Mouse (Mus musculus) liver, embryonic 11.5 days (tissue): ENCODE results near the gene Pdgfa. TPM values are rescaled to one million over a fixed set of nuclear protein-coding genes. Genes with fewer than 3 reads are reported as not detected.

Source experiments
- ATAC-seq: fragments of 200-750 bp; cut with Nextera tagmentation; replicated peaks from 2 replicates; pipeline ENCODE4 v1.8.0; 2017; ENCODE audit warnings: moderate number of reproducible peaks, mild to moderate bottlenecking, moderate TSS enrichment, moderate library complexity; ENCODE audit not compliant: low FRiP score
- DNase-seq: peaks from one replicate; pipeline ENCODE4 v3.0.0-alpha.2; 2017; ENCODE audit warnings: low spot score
- H3K27ac ChIP-seq: fragments of 300-500 bp; sonication (generic); 2 replicates; pipeline ENCODE4 v1.5.1; 2014; ENCODE audit warnings: mild to moderate bottlenecking, low read depth, low read length, control low read depth
- H3K27me3 ChIP-seq: fragments of 300-500 bp; sonication (generic); replicated peaks from 2 replicates; pipeline ENCODE4 v1.6.1; 2014; ENCODE audit warnings: low read length, mixed read lengths; ENCODE audit not compliant: control insufficient read depth, insufficient read depth
- H3K36me3 ChIP-seq: fragments of 300-500 bp; sonication (generic); 2 replicates; pipeline ENCODE4 v1.6.1; 2014; ENCODE audit warnings: mild to moderate bottlenecking, low read length, moderate library complexity, mixed read lengths; ENCODE audit not compliant: control insufficient read depth, insufficient read depth
- H3K4me1 ChIP-seq: fragments of 300-500 bp; sonication (generic); replicated peaks from 2 replicates; pipeline ENCODE4 v1.6.1; 2014; ENCODE audit warnings: low read length, mixed read lengths; ENCODE audit not compliant: control insufficient read depth, insufficient read depth
- H3K4me2 ChIP-seq: fragments of 300-500 bp; sonication (generic); 2 replicates; pipeline ENCODE4 v1.6.1; 2014; ENCODE audit warnings: mild to moderate bottlenecking, control low read depth, moderate library complexity
- H3K4me3 ChIP-seq: fragments of 300-500 bp; sonication (generic); 2 replicates; pipeline ENCODE4 v1.5.1; 2014; ENCODE audit warnings: low read depth, low read length, control low read depth
- H3K9ac ChIP-seq: fragments of 300-500 bp; sonication (generic); 2 replicates; pipeline ENCODE4 v1.6.1; 2014; ENCODE audit warnings: low read depth, low read length, control low read depth
- H3K9me3 ChIP-seq: fragments of 300-500 bp; sonication (generic); 2 replicates; pipeline ENCODE4 v1.6.1; 2016; ENCODE audit warnings: low read length, inconsistent platforms, mixed read lengths; ENCODE audit not compliant: control insufficient read depth
- WGBS: fragments of 180-500 bp; shearing (Covaris S2); extraction: QIAGEN DNeasy Blood & Tissue Kit; methylation state at CpG from one replicate; pipeline ENCODE4 v1.1.7; 2014; 5-methylcytosine and 5-hydroxymethylcytosine counted together
- polyA plus RNA-seq: library from polyadenylated mRNA; unstranded; fragments of >200 nt; fragmentation: Nextera tagmentation; extraction: Ambion mirVana; gene quantifications from 2 replicates; pipeline ENCODE4 v1.2.1, GENCODE M21; 2014

Pdgfa gene
- polyA plus RNA-seq, 1 experiment from 2014 or later: 5.0 TPM

- no peak for ATAC-seq
- H3K27ac ChIP-seq: no peak overlapping the region
- 40% methylated on average over 12 of the region's 12 CpGs for WGBS
Observed at GRCm38 (mm10) chr5:139024351-139025105, 27.4 kb upstream of the Pdgfa start.

GRCm38 (mm10) chr5:139020595-139020994 is 23.4 kb upstream of the Pdgfa start:
- Histone ChIP-seq H3K4me2 (no peak overlapping the region), H3K4me3 (no peak overlapping the region), H3K9ac (no peak overlapping the region), H3K27me3 (no peaks in the 10 kb centered on the region), H3K27ac (no peak overlapping the region), H3K9me3 (no peaks in the 10 kb centered on the region), H3K36me3 (no peaks in the 10 kb centered on the region), H3K4me1 (no peaks in the 10 kb centered on the region)
- DNase-seq (no peak), ATAC-seq (no peak)
- 61% methylated on average over 6 of the region's 6 CpGs for WGBS

More at GRCm38 (mm10) chr5:139024351-139025105, 27.4 kb upstream of the Pdgfa start:
- DNase-seq: no peak
- Histone ChIP-seq H3K4me3 (no peak overlapping the region), H3K9ac (no peak overlapping the region), H3K4me1 (no peaks in the 10 kb centered on the region), H3K27me3 (no peaks in the 10 kb centered on the region), H3K4me2 (no peak overlapping the region), H3K36me3 (no peaks in the 10 kb centered on the region), H3K9me3 (no peaks in the 10 kb centered on the region)

GRCm38 (mm10) chr5:139017371-139018124 is 20.4 kb upstream of the Pdgfa start:
- Histone ChIP-seq H3K4me3 (no peak overlapping the region), H3K4me2 (no peak overlapping the region), H3K27ac (no peak overlapping the region), H3K9ac (no peak overlapping the region), H3K9me3 (no peaks in the 10 kb centered on the region), H3K27me3 (no peaks in the 10 kb centered on the region), H3K36me3 (no peaks in the 10 kb centered on the region), H3K4me1 (no peaks in the 10 kb centered on the region)
- 66% methylated on average over 15 of the region's 15 CpGs for WGBS
- no peak for ATAC-seq
- no peak for DNase-seq

GRCm38 (mm10) chr5:139015097-139015496 is 17.9 kb upstream of the Pdgfa start:
- WGBS: 55% methylated on average over 3 of the region's 3 CpGs
- Histone ChIP-seq H3K4me2 (no peak overlapping the region), H3K27ac (no peak overlapping the region), H3K9me3 (no peaks in the 10 kb centered on the region), H3K36me3 (no peaks in the 10 kb centered on the region), H3K9ac (no peak overlapping the region), H3K27me3 (no peaks in the 10 kb centered on the region), H3K4me1 (no peaks in the 10 kb centered on the region), H3K4me3 (no peak overlapping the region)
- peak; percentile 56; the same call in 1 of the 2 replicates for ATAC-seq
- DNase-seq: no peak

- DNase-seq: no peak
- Histone ChIP-seq H3K36me3 (no peaks in the 10 kb centered on the region), H3K9me3 (no peaks in the 10 kb centered on the region), H3K4me3 (no peak overlapping the region), H3K9ac (no peak overlapping the region), H3K27me3 (no peaks in the 10 kb centered on the region; the same call in 1 of the 2 replicates), H3K4me1 (no peaks in the 10 kb centered on the region), H3K4me2 (no peak overlapping the region), H3K27ac (no peak overlapping the region)
- no peak for ATAC-seq
- 63% methylated on average over 2 of the region's 2 CpGs for WGBS
Observed at GRCm38 (mm10) chr5:139010649-139011048, 13.5 kb upstream of the Pdgfa start.

GRCm38 (mm10) chr5:139007141-139007775 is 10.1 kb upstream of the Pdgfa start:
- Histone ChIP-seq H3K27me3 (peaks cover 2% of the 10 kb centered on the region; the same call in 1 of the 2 replicates), H3K36me3 (no peaks in the 10 kb centered on the region), H3K27ac (no peak overlapping the region), H3K9me3 (no peaks in the 10 kb centered on the region), H3K4me3 (no peak overlapping the region), H3K4me2 (no peak overlapping the region), H3K9ac (no peak overlapping the region), H3K4me1 (no peaks in the 10 kb centered on the region)
- DNase-seq: no peak
- 48% methylated on average over 4 of the region's 4 CpGs for WGBS
- no peak for ATAC-seq

GRCm38 (mm10) chr5:139004588-139004987 is 7.4 kb upstream of the Pdgfa start:
- DNase-seq (no peak), ATAC-seq (no peak)
- no peaks in the 10 kb centered on the region for H3K9me3 ChIP-seq
- H3K27me3 ChIP-seq: peaks cover 12% of the 10 kb centered on the region
- WGBS: 74% methylated on average over 6 of the region's 6 CpGs
- H3K36me3 ChIP-seq: no peaks in the 10 kb centered on the region
- no peaks in the 10 kb centered on the region for H3K4me1 ChIP-seq
- H3K4me2 ChIP-seq: no peak overlapping the region
- H3K27ac ChIP-seq: no peak overlapping the region
- no peak overlapping the region for H3K4me3 ChIP-seq
- H3K9ac ChIP-seq: no peak overlapping the region

- H3K27ac ChIP-seq: no peak overlapping the region
- DNase-seq: no peak
- ATAC-seq: no peak
- WGBS: 65% methylated on average over 7 of the region's 7 CpGs
- no peak overlapping the region for H3K9ac ChIP-seq
- H3K27me3 ChIP-seq: peaks cover 59% of the 10 kb centered on the region
- H3K4me3 ChIP-seq: no peak overlapping the region
- H3K36me3 ChIP-seq: no peaks in the 10 kb centered on the region
- no peak overlapping the region for H3K4me2 ChIP-seq
- no peaks in the 10 kb centered on the region for H3K9me3 ChIP-seq
- H3K4me1 ChIP-seq: peaks cover 16% of the 10 kb centered on the region
Observed at GRCm38 (mm10) chr5:138999716-139000115, 2.5 kb upstream of the Pdgfa start.
